Mouse (Mus musculus): Measurements from ENCODE around the gene Sec61b. TPM values are rescaled to one million over a fixed set of nuclear protein-coding genes. Genes with fewer than 3 reads are reported as not detected.

Sec61b gene
- polyA plus RNA-seq, 1 experiment: 260 TPM

- 72% methylated on average over 28 of the region's 28 CpGs for WGBS
- Histone ChIP-seq H3K4me3 (replicated peaks; ENCODE audit: control insufficient read depth, low read depth, low read length) (no peak overlapping the region), H3K27ac (ENCODE audit: control insufficient read depth, insufficient read depth, low read depth, low read length, poor library complexity) (no peak overlapping the region), H3K4me1 (ENCODE audit: control insufficient read depth, insufficient read depth, low read length) (no peaks in the 10 kb centered on the region; the same call in 1 of the 2 replicates)
- no peak for TF ChIP-seq POLR2A (IDR thresholded peaks at IDR 0.05; ENCODE audit: borderline replicate concordance, control insufficient read depth, low read depth, low read length)
- no peak for TF ChIP-seq CTCF (IDR thresholded peaks at IDR 0.05; ENCODE audit: control insufficient read depth, insufficient read depth, low read length)
These were observed 38.7 kb upstream of the Sec61b start for GRCm38 (mm10) chr4:47435566-47436360.

GRCm38 (mm10) chr4:47437365-47438340 is 36.8 kb upstream of the Sec61b start:
- no peak for TF ChIP-seq POLR2A (IDR thresholded peaks at IDR 0.05; ENCODE audit: borderline replicate concordance, control insufficient read depth, low read depth, low read length)
- peak; percentile 93 for TF ChIP-seq CTCF (IDR thresholded peaks at IDR 0.05; ENCODE audit: control insufficient read depth, insufficient read depth, low read length)
- Histone ChIP-seq H3K4me3 (replicated peaks; ENCODE audit: control insufficient read depth, low read depth, low read length) (peak overlapping the region; percentile 62), H3K4me1 (ENCODE audit: control insufficient read depth, insufficient read depth, low read length) (no peaks in the 10 kb centered on the region; the same call in 1 of the 2 replicates), H3K27ac (ENCODE audit: control insufficient read depth, insufficient read depth, low read depth, low read length, poor library complexity) (no peak overlapping the region)
- 8% methylated on average over 33 of the region's 33 CpGs for WGBS

GRCm38 (mm10) chr4:47438956-47439355 is 35.5 kb upstream of the Sec61b start:
- Histone ChIP-seq H3K4me1 (ENCODE audit: control insufficient read depth, insufficient read depth, low read length) (no peaks in the 10 kb centered on the region; the same call in 1 of the 2 replicates), H3K27ac (ENCODE audit: control insufficient read depth, insufficient read depth, low read depth, low read length, poor library complexity) (no peak overlapping the region), H3K4me3 (replicated peaks; ENCODE audit: control insufficient read depth, low read depth, low read length) (no peak overlapping the region)
- 78% methylated on average over 6 of the region's 6 CpGs for WGBS
- TF ChIP-seq POLR2A (IDR thresholded peaks at IDR 0.05; ENCODE audit: borderline replicate concordance, control insufficient read depth, low read depth, low read length) (no peak), CTCF (IDR thresholded peaks at IDR 0.05; ENCODE audit: control insufficient read depth, insufficient read depth, low read length) (no peak)

DNA sequence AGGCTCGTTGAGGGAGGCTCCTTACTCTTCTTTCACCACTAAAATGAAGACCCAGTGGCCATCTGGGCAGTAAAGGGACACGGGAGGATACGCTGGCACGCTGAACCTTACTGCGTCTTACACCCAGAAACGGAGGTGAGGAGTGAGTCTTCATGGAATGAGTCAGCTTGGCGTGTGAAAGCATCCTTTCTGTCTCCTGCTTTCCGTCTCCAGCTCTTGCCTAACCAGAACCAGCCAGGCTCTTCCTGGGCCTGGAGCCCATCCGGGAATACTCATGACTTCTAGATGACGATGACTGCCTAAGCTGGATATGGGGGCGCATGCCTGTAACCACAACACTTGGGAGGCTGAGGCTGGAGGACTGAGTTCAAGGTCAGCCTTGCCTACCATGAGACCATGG is 33.5 kb upstream of the Sec61b start:
- Histone ChIP-seq H3K4me3 (replicated peaks; ENCODE audit: control insufficient read depth, low read depth, low read length) (no peak overlapping the region), H3K27ac (ENCODE audit: control insufficient read depth, insufficient read depth, low read depth, low read length, poor library complexity) (no peak overlapping the region), H3K4me1 (ENCODE audit: control insufficient read depth, insufficient read depth, low read length) (no peaks in the 10 kb centered on the region; the same call in 1 of the 2 replicates)
- TF ChIP-seq CTCF (IDR thresholded peaks at IDR 0.05; ENCODE audit: control insufficient read depth, insufficient read depth, low read length): no peak
- no peak for TF ChIP-seq POLR2A (IDR thresholded peaks at IDR 0.05; ENCODE audit: borderline replicate concordance, control insufficient read depth, low read depth, low read length)
- 85% methylated on average over 11 of the region's 11 CpGs for WGBS

DNA sequence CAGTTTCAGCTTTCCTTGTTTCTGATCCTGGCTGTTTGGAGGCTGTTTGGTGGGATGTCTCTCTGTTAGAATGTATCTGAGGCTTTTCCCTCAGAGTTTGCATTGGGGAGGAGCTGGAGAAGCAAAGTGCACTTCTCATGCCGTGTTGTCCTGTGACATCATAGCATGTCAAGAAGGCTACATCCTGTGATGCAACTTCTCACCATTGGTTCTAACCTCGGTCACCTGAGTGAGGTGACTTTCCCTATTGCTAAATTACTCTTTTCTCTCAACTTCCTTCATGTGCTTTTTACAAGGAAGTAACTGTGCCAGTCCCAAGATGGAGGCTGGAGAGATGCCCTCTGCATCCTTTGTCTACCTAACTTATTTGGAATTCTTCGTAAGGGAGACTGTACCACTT is 25.9 kb upstream of the Sec61b start:
- TF ChIP-seq CTCF (IDR thresholded peaks at IDR 0.05; ENCODE audit: control insufficient read depth, insufficient read depth, low read length) (no peak), POLR2A (IDR thresholded peaks at IDR 0.05; ENCODE audit: borderline replicate concordance, control insufficient read depth, low read depth, low read length) (no peak)
- H3K4me3 ChIP-seq (replicated peaks; ENCODE audit: control insufficient read depth, low read depth, low read length): no peak overlapping the region
- H3K4me1 ChIP-seq (ENCODE audit: control insufficient read depth, insufficient read depth, low read length): peaks cover 1% of the 10 kb centered on the region; the same call in 1 of the 2 replicates
- 54% methylated on average over 3 of the region's 3 CpGs for WGBS
- no peak overlapping the region for H3K27ac ChIP-seq (ENCODE audit: control insufficient read depth, insufficient read depth, low read depth, low read length, poor library complexity)

- peaks cover 1% of the 10 kb centered on the region; the same call in 1 of the 2 replicates for H3K4me1 ChIP-seq (ENCODE audit: control insufficient read depth, insufficient read depth, low read length)
- 44% methylated on average over 5 of the region's 5 CpGs for WGBS
- no peak overlapping the region for H3K4me3 ChIP-seq (replicated peaks; ENCODE audit: control insufficient read depth, low read depth, low read length)
- H3K27ac ChIP-seq (ENCODE audit: control insufficient read depth, insufficient read depth, low read depth, low read length, poor library complexity): no peak overlapping the region
- TF ChIP-seq POLR2A (IDR thresholded peaks at IDR 0.05; ENCODE audit: borderline replicate concordance, control insufficient read depth, low read depth, low read length): no peak
These were observed 25.3 kb upstream of the Sec61b start for GRCm38 (mm10) chr4:47449116-47449515.

- peaks cover 1% of the 10 kb centered on the region; the same call in 1 of the 2 replicates for H3K4me1 ChIP-seq (ENCODE audit: control insufficient read depth, insufficient read depth, low read length)
- TF ChIP-seq POLR2A (IDR thresholded peaks at IDR 0.05; ENCODE audit: borderline replicate concordance, control insufficient read depth, low read depth, low read length) (no peak), CTCF (IDR thresholded peaks at IDR 0.05; ENCODE audit: control insufficient read depth, insufficient read depth, low read length) (no peak)
- no peak overlapping the region for H3K27ac ChIP-seq (ENCODE audit: control insufficient read depth, insufficient read depth, low read depth, low read length, poor library complexity)
- no peak overlapping the region for H3K4me3 ChIP-seq (replicated peaks; ENCODE audit: control insufficient read depth, low read depth, low read length)
- 55% methylated on average over 18 of the region's 18 CpGs for WGBS
These were observed 24.6 kb upstream of the Sec61b start for GRCm38 (mm10) chr4:47449586-47450522.

Data from bone marrow, adult 2 months (tissue).